ENCODE assay signal across 9 mouse cellular contexts in genomic region chr16:43503636-43504010, GRCm38 (mm10).
DNase-seq lines count a peak whose midpoint lies in the region; ATAC-seq and TF ChIP-seq lines count a peak whose summit lies in the region.
"Had no signal": no experiment of that assay in that cellular context is flagged by ENCODE, and none has a peak within 500 bp of the region (broad histone marks: within the 10 kb centered on the region; RNA-seq: fewer than 3 reads in every experiment).

No protein-coding gene starts in this region.

- dilution Hi-C loops in CH12.LX (cut with MboI; ENCODE audit: extremely low pct_ligation_motif_present, extremely low pct_unique_long_range_greater_than_20kb, low sequenced_read_pairs): no loop called here

- WGBS in forebrain, embryonic 11.5 days: 2% methylated on average over 5 of the region's 5 CpGs
- 6% methylated on average over 5 of the region's 5 CpGs for WGBS in limb, embryonic 12.5 days
- WGBS in stomach, embryonic 14.5 days: under 1% methylated on average over 5 of the region's 5 CpGs

- H3K4me2 ChIP-seq in CH12.LX (ENCODE audit: insufficient read depth, low read depth, poor library complexity, severe bottlenecking): peak overlapping the region; percentile 79
- peak overlapping the region; percentile 68 for H3K4me2 ChIP-seq in forebrain, embryonic 11.5 days (ENCODE audit: low read depth, low read length, severe bottlenecking)
- peak overlapping the region; percentile 70 for H3K4me2 ChIP-seq in limb, embryonic 12.5 days
- peak overlapping the region; percentile 63 for H3K4me2 ChIP-seq in stomach, embryonic 14.5 days (replicated peaks; ENCODE audit: low read depth, low read length)

- TF ChIP-seq RAD21 in CH12.LX (IDR thresholded peaks at IDR 0.05; ENCODE audit: low read depth, low read length): no peak

- no peak for TF ChIP-seq CTCF in CH12.LX (conservative IDR thresholded peaks at IDR 0.05 in 1 of 2, IDR thresholded peaks at IDR 0.05 in 1 of 2; ENCODE audit: low read depth in 2 of 2, low read length in 2 of 2)

- no peak for DNase-seq in cerebellum, postnatal 4 days (ENCODE audit: low spot score in 2 of 2)
- DNase-seq in CH12.LX (ENCODE audit: extremely low read depth): no peak
- DNase-seq in forebrain, embryonic 11.5 days (ENCODE audit: low spot score): peak; percentile 63
- no peak for DNase-seq in layer of hippocampus, adult 9-10 months (ENCODE audit: low spot score)
- no peak for DNase-seq in adrenal gland, postnatal 10 days

- no peaks in the 10 kb centered on the region for H3K36me3 ChIP-seq in CH12.LX (replicated peaks in 1 of 2; ENCODE audit: control insufficient read depth in 1 of 2, insufficient read depth in 1 of 2, low read length in 1 of 2)
- no peaks in the 10 kb centered on the region for H3K36me3 ChIP-seq in forebrain, embryonic 11.5 days (ENCODE audit: control insufficient read depth, insufficient read depth, low read length)
- no peaks in the 10 kb centered on the region for H3K36me3 ChIP-seq in limb, embryonic 12.5 days
- no peaks in the 10 kb centered on the region for H3K36me3 ChIP-seq in stomach, embryonic 14.5 days (ENCODE audit: control insufficient read depth, insufficient read depth, low read length)

- H3K27ac ChIP-seq in CH12.LX (ENCODE audit: insufficient read depth, low read depth): peak overlapping the region; percentile 96
- peak overlapping the region; percentile 95 for H3K27ac ChIP-seq in forebrain, embryonic 11.5 days (ENCODE audit: low read depth, low read length)
- H3K27ac ChIP-seq in limb, embryonic 12.5 days: no peak overlapping the region
- no peak overlapping the region for H3K27ac ChIP-seq in stomach, embryonic 14.5 days (ENCODE audit: low read length)

- no peaks in the 10 kb centered on the region for H3K27me3 ChIP-seq in CH12.LX (replicated peaks)
- H3K27me3 ChIP-seq in forebrain, embryonic 11.5 days (ENCODE audit: control insufficient read depth, insufficient read depth, low read length): no peaks in the 10 kb centered on the region
- H3K27me3 ChIP-seq in limb, embryonic 12.5 days: peaks cover 10% of the 10 kb centered on the region
- no peaks in the 10 kb centered on the region for H3K27me3 ChIP-seq in stomach, embryonic 14.5 days (ENCODE audit: control insufficient read depth, insufficient read depth, low read length)

- in situ Hi-C loops in CH12.LX (cut with MboI; ENCODE audit: low pct_ligation_motif_present, low pct_unique_long_range_greater_than_20kb, low sequenced_read_pairs): loop anchor here (10.0 kb wide), 2 partner anchors 49 to 191 kb away; no protein-coding TSS in a partner anchor

- peak; percentile 37; the same call in 1 of the 2 replicates for ATAC-seq in cerebellum, adult (ENCODE audit: insufficient number of reproducible peaks, low FRiP score, low TSS enrichment)
- ATAC-seq in forebrain, embryonic 11.5 days (replicated peaks; ENCODE audit: low FRiP score): peak; percentile 69
- no peak for ATAC-seq in limb, embryonic 12.5 days (ENCODE audit: insufficient number of reproducible peaks, insufficient read depth, low FRiP score, low TSS enrichment, low read depth)
- ATAC-seq in stomach, embryonic 14.5 days (ENCODE audit: insufficient number of reproducible peaks, insufficient read depth, low FRiP score, low read depth): no peak

- TF ChIP-seq POLR2A in CH12.LX (IDR thresholded peaks at IDR 0.05; ENCODE audit: low read depth, low read length): no peak

- H3K4me1 ChIP-seq in CH12.LX (ENCODE audit: control insufficient read depth in 1 of 2, insufficient read depth in 2 of 2): peaks cover 11 to 32% of the 10 kb centered on the region in 2 experiments
- H3K4me1 ChIP-seq in forebrain, embryonic 11.5 days (replicated peaks; ENCODE audit: control insufficient read depth, insufficient read depth, low read length): peaks cover 14% of the 10 kb centered on the region; the same call in 1 of the 2 replicates
- H3K4me1 ChIP-seq in limb, embryonic 12.5 days (replicated peaks): peaks cover 28% of the 10 kb centered on the region
- H3K4me1 ChIP-seq in stomach, embryonic 14.5 days (ENCODE audit: control insufficient read depth, insufficient read depth, low read length): peaks cover 3% of the 10 kb centered on the region; the same call in 1 of the 2 replicates

- H3K9me3 ChIP-seq in CH12.LX (replicated peaks; ENCODE audit: low read length): no peaks in the 10 kb centered on the region
- no peaks in the 10 kb centered on the region for H3K9me3 ChIP-seq in forebrain, embryonic 11.5 days (ENCODE audit: control insufficient read depth, low read length)
- H3K9me3 ChIP-seq in limb, embryonic 12.5 days: no peaks in the 10 kb centered on the region
- no peaks in the 10 kb centered on the region for H3K9me3 ChIP-seq in stomach, embryonic 14.5 days (ENCODE audit: control insufficient read depth, low read depth, low read length)

- H3K4me3 ChIP-seq in CH12.LX (replicated peaks in 1 of 3; ENCODE audit: low read depth in 2 of 3, low read length in 2 of 3, poor library complexity in 1 of 3): peak overlapping the region; percentile 68 to 80 (median 75)
- peak overlapping the region; percentile 49 for H3K4me3 ChIP-seq in forebrain, embryonic 11.5 days (ENCODE audit: low read depth, low read length)
- H3K4me3 ChIP-seq in limb, embryonic 12.5 days (replicated peaks): peak overlapping the region; percentile 37
- peak overlapping the region; percentile 30 for H3K4me3 ChIP-seq in stomach, embryonic 14.5 days (ENCODE audit: low read depth, low read length)
- H3K4me3 ChIP-seq: erythroblast, embryonic 14.5 days had no signal

- H3K9ac ChIP-seq in CH12.LX (ENCODE audit: insufficient read depth, low read depth): peak overlapping the region; percentile 99
- peak overlapping the region; percentile 92 for H3K9ac ChIP-seq in forebrain, embryonic 11.5 days (ENCODE audit: low read length)
- H3K9ac ChIP-seq in limb, embryonic 12.5 days (replicated peaks): peak overlapping the region; percentile 24
- peak overlapping the region; percentile 34; the same call in 1 of the 2 replicates for H3K9ac ChIP-seq in stomach, embryonic 14.5 days (replicated peaks; ENCODE audit: low read depth, low read length)

- no peak for TF ChIP-seq EP300 in CH12.LX (IDR thresholded peaks at IDR 0.05; ENCODE audit: low read length)

- H3K79me2 ChIP-seq in CH12.LX (replicated peaks; ENCODE audit: control insufficient read depth, extremely low read depth, insufficient read depth, poor library complexity, severe bottlenecking): peaks cover 75% of the 10 kb centered on the region

TF ChIP-seq in CH12.LX, 34 proteins besides CTCF, POLR2A, EP300 and RAD21:
- TF ChIP-seq TBP (conservative IDR thresholded peaks at IDR 0.05; ENCODE audit: low read depth, low read length) (peak; percentile 19; the same call in 1 of the 2 replicates), HCFC1 (IDR thresholded peaks at IDR 0.05; ENCODE audit: low read depth, low read length) (no peak), JUND (conservative IDR thresholded peaks at IDR 0.05; ENCODE audit: low read depth, low read length) (no peak), ZC3H11A (IDR thresholded peaks at IDR 0.05; ENCODE audit: low read depth, low read length) (no peak), KAT2A (IDR thresholded peaks at IDR 0.05; ENCODE audit: insufficient replicate concordance, low read length) (no peak), BHLHE40 (IDR thresholded peaks at IDR 0.05; ENCODE audit: low read depth, low read length) (no peak), UBTF (IDR thresholded peaks at IDR 0.05; ENCODE audit: low read depth, low read length) (peak; percentile 77; the same call in 1 of the 2 replicates)

Comparison
In these comparisons a context has a peak if more than half of its experiments do, and no peak if none do; other contexts are left out.
1. ATAC-seq: peak in cerebellum, adult (single experiment) and forebrain, embryonic 11.5 days (single experiment); none in limb, embryonic 12.5 days (single experiment) and stomach, embryonic 14.5 days (single experiment).
2. H3K27ac ChIP-seq: peak in CH12.LX (single experiment) and forebrain, embryonic 11.5 days (single experiment); none in limb, embryonic 12.5 days (single experiment) and stomach, embryonic 14.5 days (single experiment).
3. H3K9ac ChIP-seq: peak in every context shown above with its lines; median percentile 99 in CH12.LX; 92 in forebrain, embryonic 11.5 days; 34 in stomach, embryonic 14.5 days; 24 in limb, embryonic 12.5 days.
4. Peak in every context shown above with its lines, with median percentiles within 50 percentile points of each other: H3K4me2 ChIP-seq and H3K4me3 ChIP-seq.